Mouse (Mus musculus) liver, postnatal 0 days (tissue): ENCODE results near the gene Mib2. TPM values are rescaled to one million over a fixed set of nuclear protein-coding genes. Genes with fewer than 3 reads are reported as not detected.
A peak's percentile ranks its signal among the peaks of the same experiment; 100 is the strongest.
"Not testable (repeated sequence)": the region's sequence is repeated elsewhere in the genome, so short reads cannot be mapped to it uniquely, and the experiment has no call there.

Experiments used
- ATAC-seq: fragments of 200-750 bp; cut with Nextera tagmentation; 2 replicates; pipeline ENCODE4 v1.8.0; 2017; ENCODE audit warnings: mild to moderate bottlenecking, moderate library complexity
- DNase-seq: peaks from one replicate; pipeline ENCODE4 v3.0.0-alpha.2; 2016
- H3K27ac ChIP-seq: fragments of 300-500 bp; sonication (generic); 2 replicates; pipeline ENCODE4 v1.5.1; 2014; ENCODE audit warnings: antibody characterized with exemption, moderate library complexity, mild to moderate bottlenecking, low read depth
- H3K27me3 ChIP-seq: fragments of 300-500 bp; sonication (generic); 2 replicates; pipeline ENCODE4 v1.6.1; 2014; ENCODE audit warnings: low read length, control low read depth, mixed read lengths; ENCODE audit not compliant: insufficient read depth
- H3K36me3 ChIP-seq: fragments of 300-500 bp; sonication (generic); replicated peaks from 2 replicates; pipeline ENCODE4 v1.6.1; 2014; ENCODE audit warnings: mild to moderate bottlenecking, control low read depth, low read length, moderate library complexity, mixed read lengths; ENCODE audit not compliant: insufficient read depth
- H3K4me1 ChIP-seq: fragments of 300-500 bp; sonication (generic); 2 replicates; pipeline ENCODE4 v1.6.1; 2014; ENCODE audit warnings: antibody characterized with exemption, mild to moderate bottlenecking, control low read depth; ENCODE audit not compliant: insufficient read depth
- H3K4me2 ChIP-seq: fragments of 300-500 bp; sonication (generic); 2 replicates; pipeline ENCODE4 v1.6.1; 2014; ENCODE audit warnings: low read depth, mild to moderate bottlenecking, low read length, moderate library complexity, mixed read lengths
- H3K4me3 ChIP-seq: fragments of 300-500 bp; sonication (generic); 2 replicates; pipeline ENCODE4 v1.5.1; 2014; ENCODE audit warnings: low read depth, low read length
- H3K9ac ChIP-seq: fragments of 300-500 bp; sonication (generic); replicated peaks from 2 replicates; pipeline ENCODE4 v1.6.1; 2014; ENCODE audit warnings: mild to moderate bottlenecking, moderate library complexity
- H3K9me3 ChIP-seq: fragments of 300-500 bp; sonication (generic); 2 replicates; pipeline ENCODE4 v1.6.1; 2016; ENCODE audit warnings: mild to moderate bottlenecking, control low read depth, low read length, mixed read lengths
- CTCF ChIP-seq: sonication (generic); IDR thresholded peaks from 2 replicates; pipeline ENCODE4 v1.5.1; 2016; ENCODE audit warnings: antibody characterized with exemption, low read depth
- EP300 ChIP-seq: IDR thresholded peaks from 2 replicates; pipeline ENCODE4 v1.6.1; 2016; ENCODE audit warnings: antibody characterized with exemption, low read depth, mild to moderate bottlenecking
- WGBS: fragments of 180-500 bp; shearing (Covaris S2); extraction: QIAGEN DNeasy Blood & Tissue Kit; methylation state at CpG from one replicate; pipeline ENCODE4 v1.1.7; 2014; ENCODE audit not compliant: insufficient replicate concordance; 5-methylcytosine and 5-hydroxymethylcytosine counted together
- polyA plus RNA-seq: library from polyadenylated mRNA; unstranded; fragments of >200 nt; fragmentation: Nextera tagmentation; extraction: Ambion mirVana; gene quantifications from 2 replicates; pipeline ENCODE4 v1.2.1, GENCODE M21; 2015

Gene Mib2
- polyA plus RNA-seq, 1 experiment from 2014 or later, result 4.3 TPM

DNA sequence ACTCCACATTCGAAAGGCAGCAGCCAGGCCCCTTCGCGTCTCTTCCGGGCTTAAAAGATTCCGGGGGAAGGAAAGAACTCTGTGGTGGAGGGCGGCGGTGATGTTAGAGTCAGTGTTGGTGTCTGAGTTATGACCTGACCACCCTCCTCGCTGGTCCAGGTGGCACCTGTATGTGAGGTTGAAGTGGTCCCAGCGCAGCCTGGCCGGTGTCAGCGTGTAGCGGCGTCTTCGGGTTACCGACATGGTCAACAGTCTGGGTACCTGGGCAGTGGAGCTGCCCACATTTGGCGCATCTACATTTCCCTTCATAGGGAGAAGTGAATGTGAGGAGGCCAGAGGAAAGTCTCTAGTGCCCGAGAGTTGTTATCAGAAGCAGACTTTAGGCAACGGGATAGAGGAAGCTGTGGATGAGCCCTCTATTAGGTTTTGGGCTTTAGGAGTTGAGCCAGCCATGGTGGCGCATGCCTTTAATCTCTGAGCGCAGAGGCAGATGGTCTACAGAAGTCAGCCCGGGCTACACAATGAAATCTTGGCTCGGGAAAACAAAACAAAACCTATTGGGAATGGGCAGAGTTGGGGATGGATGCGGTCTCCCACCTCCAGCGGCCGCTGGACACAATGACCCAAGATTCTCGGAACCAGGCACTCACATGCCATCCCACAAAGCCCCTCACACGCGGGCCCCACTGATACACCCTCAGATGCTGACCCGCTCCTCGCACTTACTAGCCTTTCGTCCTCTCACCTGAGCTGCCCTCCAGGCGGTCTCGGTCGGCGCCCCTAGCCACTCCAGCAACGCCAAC lies 16.5 kb downstream of the Mib2 start:
- no peak overlapping the region; the same call in 1 of the 2 replicates for H3K27ac ChIP-seq

DNA sequence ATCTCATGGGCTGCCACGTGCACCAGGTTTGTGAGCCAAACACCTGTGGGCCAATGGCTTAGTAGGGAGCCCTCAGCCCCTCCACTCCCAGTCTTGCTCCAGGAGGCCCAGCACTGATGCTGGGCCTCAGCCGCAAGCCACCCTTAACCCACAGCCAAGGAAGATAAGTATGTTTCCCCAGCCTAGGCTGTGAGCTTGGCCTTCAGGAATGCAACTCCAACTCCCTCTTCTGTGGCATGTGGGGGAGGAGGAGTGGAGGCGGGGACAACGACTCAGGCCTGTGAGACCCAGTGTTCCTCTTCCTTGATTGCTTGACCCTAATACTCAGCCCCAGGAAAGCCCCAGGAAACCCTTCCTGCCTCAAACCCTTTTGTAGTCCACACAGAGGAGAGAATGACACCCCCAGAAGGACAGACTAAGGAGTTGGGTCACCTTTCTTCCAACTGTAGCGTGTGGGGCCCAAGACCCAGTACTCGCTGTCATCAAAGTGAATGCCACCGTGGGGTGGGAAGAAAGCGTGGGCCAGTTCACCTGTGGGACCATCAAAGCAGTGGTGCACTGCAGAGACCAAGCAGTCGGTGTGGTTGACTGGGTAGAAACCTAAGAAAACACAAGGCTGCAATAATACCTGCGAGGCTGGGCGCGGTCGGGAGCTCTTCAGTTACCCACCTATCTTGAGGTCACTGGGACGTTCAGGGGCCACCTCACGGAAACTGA lies 17.3 kb downstream of the Mib2 start:
- Histone ChIP-seq H3K27me3 (peaks cover 45% of the 10 kb centered on the region), H3K4me2 (no peak overlapping the region), H3K27ac (no peak overlapping the region; the same call in 1 of the 2 replicates), H3K36me3 (peaks cover 37% of the 10 kb centered on the region), H3K9ac (no peak overlapping the region), H3K4me3 (no peak overlapping the region), H3K9me3 (no peaks in the 10 kb centered on the region), H3K4me1 (peaks cover 19% of the 10 kb centered on the region)
- DNase-seq, result no peak
- TF ChIP-seq EP300 (no peak), CTCF (no peak)
- WGBS, result 63% methylated on average over 15 of the region's 15 CpGs
- no peak for ATAC-seq

More for the DNA sequence above, 16.5 kb downstream of the Mib2 start:
- Histone ChIP-seq H3K9me3 (no peaks in the 10 kb centered on the region), H3K4me2 (peak overlapping the region; percentile 54), H3K9ac (peak overlapping the region; percentile 47; the same call in 1 of the 2 replicates), H3K4me3 (peak overlapping the region; percentile 30), H3K27me3 (peaks cover 45% of the 10 kb centered on the region), H3K36me3 (peaks cover 32% of the 10 kb centered on the region), H3K4me1 (peaks cover 19% of the 10 kb centered on the region)
- no peak for TF ChIP-seq CTCF
- no peak for TF ChIP-seq EP300
- DNase-seq, result no peak
- WGBS, result 26% methylated on average over 36 of the region's 36 CpGs
- no peak for ATAC-seq

DNA sequence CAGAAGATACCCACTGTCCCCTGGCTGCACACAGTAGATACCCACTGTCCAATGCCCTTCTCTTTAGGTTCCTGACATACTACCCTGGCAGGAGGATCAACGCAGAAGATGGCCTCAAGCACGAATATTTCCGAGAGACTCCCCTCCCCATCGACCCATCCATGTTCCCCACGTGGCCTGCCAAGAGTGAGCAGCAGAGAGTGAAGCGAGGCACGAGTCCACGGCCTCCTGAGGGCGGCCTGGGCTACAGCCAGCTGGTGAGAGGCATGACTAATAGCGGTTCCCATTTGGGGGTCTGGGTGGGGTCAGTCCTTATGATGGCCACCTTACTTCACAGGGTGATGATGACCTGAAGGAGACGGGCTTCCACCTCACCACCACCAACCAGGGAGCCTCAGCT lies 19.6 kb downstream of the Mib2 start:
- H3K4me3 ChIP-seq, result no peak overlapping the region
- H3K9ac ChIP-seq, result no peak overlapping the region
- WGBS, result 83% methylated on average over 11 of the region's 11 CpGs
- peaks cover 37% of the 10 kb centered on the region for H3K36me3 ChIP-seq
- TF ChIP-seq CTCF, result no peak
- TF ChIP-seq EP300, result no peak
- H3K4me1 ChIP-seq, result peaks cover 13% of the 10 kb centered on the region
- peaks cover 32% of the 10 kb centered on the region for H3K27me3 ChIP-seq
- H3K27ac ChIP-seq, result no peak overlapping the region
- DNase-seq (no peak), ATAC-seq (no peak)
- no peak overlapping the region for H3K4me2 ChIP-seq
- H3K9me3 ChIP-seq, result no peaks in the 10 kb centered on the region

DNA sequence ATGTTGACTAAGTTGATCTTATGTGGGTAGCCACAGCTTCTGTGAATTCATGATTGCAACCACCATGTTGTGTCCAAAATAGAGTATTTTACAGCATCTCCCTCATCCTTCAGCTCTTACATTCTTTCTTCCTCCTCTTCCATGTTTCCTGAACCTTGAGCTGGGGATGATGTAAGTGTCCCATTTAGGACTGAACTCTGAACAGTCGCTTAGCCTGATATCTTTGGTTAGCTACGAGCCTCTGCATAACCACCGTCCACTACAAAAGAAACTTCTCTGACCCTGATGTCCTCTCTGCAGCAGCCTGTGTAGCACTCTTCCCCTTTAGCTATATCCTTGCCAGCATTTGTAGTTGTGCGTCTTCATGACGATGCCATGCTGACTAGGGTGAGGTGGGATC lies 23.3 kb downstream of the Mib2 start:
- 81% methylated on average over 5 of the region's 5 CpGs for WGBS
- no peak for ATAC-seq
- H3K27me3 ChIP-seq, result no peaks in the 10 kb centered on the region
- no peak overlapping the region for H3K4me2 ChIP-seq
- H3K9ac ChIP-seq, result no peak overlapping the region
- no peak overlapping the region for H3K27ac ChIP-seq
- TF ChIP-seq CTCF (no peak), EP300 (no peak)
- no peaks in the 10 kb centered on the region for H3K9me3 ChIP-seq
- H3K36me3 ChIP-seq, result peaks cover 64% of the 10 kb centered on the region
- H3K4me3 ChIP-seq, result no peak overlapping the region
- no peaks in the 10 kb centered on the region for H3K4me1 ChIP-seq
- no peak for DNase-seq

DNA sequence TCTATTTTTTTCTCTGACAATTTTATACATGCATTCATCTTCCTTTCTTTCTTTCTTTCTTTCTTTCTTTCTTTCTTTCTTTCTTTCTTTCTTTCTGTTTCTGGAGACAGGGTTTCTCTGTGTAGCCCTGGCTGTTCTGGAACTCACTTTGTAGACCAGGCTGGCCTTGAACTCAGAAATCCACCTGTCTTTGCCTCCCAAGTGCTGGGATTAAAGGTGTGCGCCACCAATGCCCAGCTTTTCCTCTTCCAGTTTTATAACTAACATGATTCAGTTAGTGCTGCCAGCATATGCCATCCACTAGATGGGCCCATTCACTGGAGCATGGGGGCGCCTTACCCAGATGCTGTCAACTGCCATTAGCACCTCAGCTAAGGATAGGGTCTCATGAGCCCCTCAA lies 23.7 kb downstream of the Mib2 start, which contains the start of gene Gm10563:
Gene Gm10563 (minus strand): TSS at position 101 of the 400 bp plus-strand sequence.
- not testable (repeated sequence) for DNase-seq, H3K4me2 ChIP-seq, H3K9me3 ChIP-seq, ATAC-seq, H3K4me3 ChIP-seq, H3K27me3 ChIP-seq, H3K27ac ChIP-seq, H3K9ac ChIP-seq, H3K4me1 ChIP-seq
- WGBS, result 86% methylated on average over 2 of the region's 2 CpGs
- H3K36me3 ChIP-seq, result peaks cover 66% of the 10 kb centered on the region

DNA sequence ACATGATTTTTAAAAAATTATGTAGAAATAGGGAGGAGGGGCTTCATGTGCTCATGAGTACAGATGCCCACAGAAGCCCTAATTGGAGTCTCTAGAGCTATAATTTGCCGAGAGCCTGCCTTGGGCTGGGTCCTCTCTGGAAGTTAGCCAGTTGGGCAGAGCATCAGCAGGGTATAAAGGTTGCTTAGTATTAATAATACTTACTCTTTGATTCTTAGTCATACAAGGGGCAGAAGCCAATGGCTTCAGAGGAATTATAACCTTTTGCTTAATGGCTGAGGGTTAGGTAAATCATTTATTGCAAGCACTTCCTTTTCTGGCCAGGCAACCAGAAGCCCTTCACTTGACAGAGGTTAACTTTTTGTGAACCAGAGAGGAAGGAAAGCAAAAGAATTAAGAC lies 25.5 kb downstream of the Mib2 start:
- DNase-seq, result no peak
- Histone ChIP-seq H3K4me3 (no peak overlapping the region), H3K4me2 (no peak overlapping the region), H3K36me3 (peaks cover 61% of the 10 kb centered on the region), H3K27me3 (no peaks in the 10 kb centered on the region), H3K27ac (no peak overlapping the region), H3K4me1 (no peaks in the 10 kb centered on the region), H3K9ac (no peak overlapping the region), H3K9me3 (no peaks in the 10 kb centered on the region)
- 92% methylated on average over 1 of the region's 1 CpGs for WGBS
- TF ChIP-seq CTCF (no peak), EP300 (no peak)
- ATAC-seq, result no peak
